ENCODE assay signal across 8 mouse cellular contexts in the genomic region with DNA sequence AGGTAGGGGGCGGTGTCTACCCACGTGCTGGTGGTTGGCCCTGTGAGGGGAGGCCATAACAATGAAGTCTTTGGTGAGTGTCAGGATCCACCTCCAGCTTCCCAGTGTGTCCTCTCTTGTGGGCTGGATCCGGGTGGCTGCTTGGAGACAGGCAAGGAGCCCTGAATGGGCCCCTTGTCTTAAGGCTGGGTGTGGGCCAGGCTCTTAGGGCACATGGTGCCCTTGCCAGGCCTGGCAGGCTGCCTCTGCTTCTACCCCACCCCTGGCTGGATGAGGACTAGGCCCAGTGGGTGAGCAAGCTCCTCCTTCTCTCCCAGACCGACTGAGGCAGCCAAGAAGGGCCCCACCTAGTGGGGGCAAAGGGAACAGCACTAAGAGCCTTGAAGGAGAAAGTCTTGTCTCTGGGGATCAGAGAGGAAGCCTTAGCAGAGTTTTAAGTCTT. TPM values are rescaled to one million over a fixed set of nuclear protein-coding genes. Genes with fewer than 3 reads are reported as not detected.
A peak's percentile ranks its signal among the peaks of the same experiment; 100 is the strongest.
DNase-seq lines count a peak whose midpoint lies in the region; ATAC-seq lines count a peak whose summit lies in the region.

No protein-coding gene starts in this region.

- peak overlapping the region; percentile 81 for H3K27ac ChIP-seq in hindbrain, embryonic 13.5 days

- H3K9ac ChIP-seq in hindbrain, embryonic 13.5 days = no peak overlapping the region

- H3K36me3 ChIP-seq in hindbrain, embryonic 13.5 days = peaks cover 18% of the 10 kb centered on the region

- H3K4me2 ChIP-seq in hindbrain, embryonic 13.5 days = no peak overlapping the region

- H3K4me3 ChIP-seq in hindbrain, embryonic 13.5 days = no peak overlapping the region

- H3K9me3 ChIP-seq in hindbrain, embryonic 13.5 days = no peaks in the 10 kb centered on the region

- DNase-seq in R1 (ENCODE audit: low read depth, low spot score) = peak; percentile 96
- peak; percentile 95 to 96 for DNase-seq in cerebellum, postnatal 10 days
- DNase-seq in frontal cortex, postnatal 14 days (ENCODE audit: low spot score in 2 of 2) = peak; percentile 76 to 87
- DNase-seq in layer of hippocampus, postnatal 36 days = peak; percentile 84 to 90
- DNase-seq in lung, postnatal 25 days (ENCODE audit: low spot score) = peak; percentile 91
- DNase-seq in right cerebral cortex, adult 18-20 months = peak; percentile 88
- peak; percentile 66 for DNase-seq in urinary bladder, adult 2 months (ENCODE audit: low spot score)

- peak; percentile 89 for ATAC-seq in hindbrain, embryonic 13.5 days (ENCODE audit: low FRiP score)

- H3K4me1 ChIP-seq in hindbrain, embryonic 13.5 days (replicated peaks) = peaks cover 29% of the 10 kb centered on the region

- WGBS in hindbrain, embryonic 13.5 days = 27% methylated on average over 4 of the region's 4 CpGs

- H3K27me3 ChIP-seq in hindbrain, embryonic 13.5 days = no peaks in the 10 kb centered on the region

RNA-seq across cellular contexts. Expression of gene Tsc22d4, which starts 14.5 kb away (rescaled TPM):
- polyA plus RNA-seq in hindbrain, embryonic 13.5 days (2015; fragmentation: Nextera tagmentation; extraction: Ambion mirVana) = 61.1 and 62.5 TPM in 2 replicates
- total RNA-seq in layer of hippocampus, postnatal 36 days (2021) = 100 to 1,000 TPM; 170 to 176 TPM
- 68.8 and 109 TPM in 2 replicates for polyA plus RNA-seq in urinary bladder, adult 2 months (2012; rRNA removed)

RNA-seq across cellular contexts. Expression of gene Nyap1, which starts 18.6 kb away (rescaled TPM):
- polyA plus RNA-seq in hindbrain, embryonic 13.5 days (2015; fragmentation: Nextera tagmentation; extraction: Ambion mirVana) = 32.9 and 34.1 TPM in 2 replicates
- 10 to 100 TPM; 65.4 to 66.3 TPM for total RNA-seq in layer of hippocampus, postnatal 36 days (2021)
- polyA plus RNA-seq in urinary bladder, adult 2 months (2012; rRNA removed) = 6.7 and 7.6 TPM in 2 replicates

RNA-seq across cellular contexts. Expression of gene Ppp1r35, which starts 18.7 kb away (rescaled TPM):
- 40.6 and 44.1 TPM in 2 replicates for polyA plus RNA-seq in hindbrain, embryonic 13.5 days (2015; fragmentation: Nextera tagmentation; extraction: Ambion mirVana)
- 10 to 100 TPM; 24.1 to 24.6 TPM for total RNA-seq in layer of hippocampus, postnatal 36 days (2021)
- 20.1 and 26.6 TPM in 2 replicates for polyA plus RNA-seq in urinary bladder, adult 2 months (2012; rRNA removed)

RNA-seq across cellular contexts. Expression of gene Mepce, which starts 27.5 kb away (rescaled TPM):
- 10.7 and 11.1 TPM in 2 replicates for polyA plus RNA-seq in hindbrain, embryonic 13.5 days (2015; fragmentation: Nextera tagmentation; extraction: Ambion mirVana)
- total RNA-seq in layer of hippocampus, postnatal 36 days (2021) = 10 to 100 TPM; 40.8 to 44.5 TPM
- 33.9 and 39.3 TPM in 2 replicates for polyA plus RNA-seq in urinary bladder, adult 2 months (2012; rRNA removed)

RNA-seq across cellular contexts. Expression of gene Zcwpw1, which starts 27.6 kb away (rescaled TPM):
- polyA plus RNA-seq in hindbrain, embryonic 13.5 days (2015; fragmentation: Nextera tagmentation; extraction: Ambion mirVana) = 10.6 and 12.3 TPM in 2 replicates
- total RNA-seq in layer of hippocampus, postnatal 36 days (2021) = 1 to 10 TPM; 5.2 to 7.1 TPM
- 3.3 and 5.0 TPM in 2 replicates for polyA plus RNA-seq in urinary bladder, adult 2 months (2012; rRNA removed)
